Mouse (Mus musculus) retina, adult 2 months (tissue): Measurements from ENCODE around the gene Nub1.

ENCODE experiments used
- DNase-seq: peaks from one replicate; pipeline ENCODE4 v3.0.0-alpha.2; 2012; ENCODE audit warnings: low read depth, low spot score

Nub1 gene

DNA sequence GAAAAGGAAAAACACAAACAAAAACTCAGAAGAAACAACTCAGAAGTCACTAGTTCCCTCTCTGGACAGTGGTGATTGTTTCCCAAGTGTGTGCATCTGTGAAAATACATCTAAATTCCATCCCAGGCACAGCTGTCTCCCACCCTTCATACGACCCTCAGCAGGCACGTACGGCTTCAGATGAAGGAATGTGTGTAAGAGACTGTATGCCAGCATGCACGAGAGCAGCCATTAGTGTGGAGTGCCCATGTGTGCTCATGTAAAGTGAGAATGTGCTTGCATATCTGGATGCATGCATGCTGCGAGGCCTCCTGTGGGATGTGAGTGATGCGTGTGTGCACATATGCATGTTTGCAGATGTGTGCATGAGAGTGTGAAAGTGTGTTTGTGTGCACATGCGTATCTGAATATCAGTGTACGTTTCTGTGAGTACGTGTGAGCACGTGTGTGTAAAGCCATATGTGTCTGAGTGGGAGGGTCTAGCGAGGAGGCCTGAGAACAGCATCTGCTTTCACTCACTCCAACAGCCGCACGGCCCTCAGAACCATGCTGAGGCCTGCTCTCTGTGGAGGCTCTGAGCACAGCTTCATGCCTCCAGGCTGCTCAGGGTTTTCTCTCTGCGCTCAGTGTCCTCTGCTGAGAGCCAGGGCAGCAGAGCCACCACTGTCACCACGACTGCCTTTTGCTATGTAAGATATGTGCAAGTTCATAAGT, 56.0 kb downstream of the Nub1 start:
- no peak for DNase-seq

DNA sequence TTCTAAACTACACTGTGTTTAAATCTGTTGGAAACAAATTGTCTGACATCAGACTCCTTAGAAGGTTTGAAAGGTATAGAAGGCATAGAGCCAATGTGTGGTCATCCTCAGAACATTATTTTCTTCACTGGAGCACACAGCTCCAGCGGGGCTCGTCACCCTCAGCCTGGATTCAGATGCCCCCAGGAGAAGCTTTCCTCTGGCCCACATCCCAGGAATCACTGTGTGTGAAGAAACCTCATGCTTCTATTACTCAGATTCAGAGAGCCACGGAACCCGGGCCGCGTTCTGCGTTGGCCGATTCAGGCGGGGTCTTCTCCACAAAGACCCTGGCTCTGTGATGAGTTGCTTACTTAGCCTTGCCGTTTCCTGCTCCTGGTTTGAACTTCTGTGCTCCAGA, 58.6 kb downstream of the Nub1 start:
- no peak for DNase-seq

DNA sequence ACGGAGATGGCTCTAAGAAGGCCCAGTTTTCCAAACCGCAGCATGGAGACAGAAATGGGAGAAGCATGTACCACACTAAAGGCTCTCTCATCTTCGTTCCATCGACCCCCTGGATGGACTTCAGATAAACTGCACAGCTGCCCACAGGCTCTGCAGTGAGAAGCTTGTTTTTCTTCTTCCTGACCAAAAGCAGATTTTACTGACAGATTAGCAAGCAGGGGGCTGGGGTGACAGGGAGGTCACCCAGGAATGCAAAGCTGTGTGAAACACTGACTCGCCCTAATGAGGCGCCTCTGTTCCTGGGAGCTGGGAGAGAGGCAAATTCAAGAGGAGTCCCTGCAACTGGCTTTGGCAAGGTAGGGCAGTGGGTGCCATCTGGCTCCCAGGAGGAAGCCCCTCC, 62.2 kb downstream of the Nub1 start:
- no peak for DNase-seq

DNA sequence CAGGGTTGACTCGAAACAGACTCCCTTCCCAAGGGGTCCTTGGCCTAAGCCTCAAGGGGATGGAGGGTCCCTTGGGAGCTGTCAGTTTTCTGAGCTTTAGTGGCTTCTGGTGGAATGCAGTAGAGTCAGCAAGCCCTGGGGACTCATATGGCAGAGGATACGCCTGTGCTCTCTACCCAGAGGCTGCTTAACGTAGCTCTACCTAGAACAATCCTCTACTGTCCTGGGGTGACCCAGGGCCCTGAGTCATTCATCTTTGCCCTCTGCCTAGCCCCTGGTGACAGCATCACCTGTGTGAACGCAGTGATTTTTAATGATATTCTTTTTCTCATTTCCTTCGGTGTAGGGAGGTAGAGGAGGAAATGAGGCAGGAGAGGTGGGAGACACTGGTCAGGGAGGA, 64.4 kb downstream of the Nub1 start:
- no peak for DNase-seq

DNA sequence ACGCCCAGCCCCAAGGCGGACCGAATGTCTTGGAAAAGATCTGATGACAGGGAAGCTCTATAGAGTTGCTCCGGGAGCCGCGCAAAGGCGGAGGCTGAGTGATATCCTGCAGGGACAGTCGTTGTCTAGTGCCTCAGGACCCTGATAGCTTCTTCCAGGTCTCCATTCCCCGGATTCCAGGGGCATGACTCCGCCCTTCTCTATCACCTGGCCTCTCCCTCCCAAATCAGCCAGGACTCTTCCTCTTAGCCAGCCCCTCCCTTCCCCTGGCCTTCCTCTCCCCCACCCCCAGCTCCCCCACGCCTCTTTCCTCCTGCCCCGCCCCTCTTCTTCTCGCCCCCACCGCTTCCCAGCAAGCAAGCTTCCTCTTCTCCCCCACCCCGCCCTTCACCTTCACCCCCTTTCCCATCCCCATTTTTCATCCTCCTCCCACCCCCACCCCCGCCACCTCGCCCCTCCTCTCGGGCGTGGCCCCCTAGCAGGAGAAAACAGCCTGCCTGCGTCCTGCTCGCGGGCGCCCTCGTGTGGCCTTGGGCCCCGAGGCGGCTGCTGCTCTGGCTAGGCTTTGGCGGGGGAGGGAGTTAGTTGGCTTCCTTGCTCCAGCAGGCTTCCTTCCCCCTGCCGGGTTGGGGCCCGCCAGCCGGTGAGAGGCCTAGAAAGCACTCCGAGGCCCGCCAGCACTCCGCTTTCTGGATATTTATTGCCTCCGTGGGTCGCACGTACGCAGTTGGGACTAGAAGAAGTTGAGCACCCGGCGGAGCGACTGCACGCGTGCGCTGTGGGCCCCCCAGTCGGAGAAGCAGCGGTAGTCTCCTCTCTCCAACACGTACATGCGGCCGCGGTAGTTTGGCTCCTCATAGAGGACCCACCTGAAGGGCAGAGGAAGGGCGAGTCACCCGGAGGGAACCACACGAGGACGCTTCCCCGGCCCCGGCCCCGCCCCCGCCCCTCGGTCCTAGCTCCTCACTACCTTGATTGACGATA, 65.3 kb downstream of the Nub1 start:
- peak; percentile 64 for DNase-seq

DNA sequence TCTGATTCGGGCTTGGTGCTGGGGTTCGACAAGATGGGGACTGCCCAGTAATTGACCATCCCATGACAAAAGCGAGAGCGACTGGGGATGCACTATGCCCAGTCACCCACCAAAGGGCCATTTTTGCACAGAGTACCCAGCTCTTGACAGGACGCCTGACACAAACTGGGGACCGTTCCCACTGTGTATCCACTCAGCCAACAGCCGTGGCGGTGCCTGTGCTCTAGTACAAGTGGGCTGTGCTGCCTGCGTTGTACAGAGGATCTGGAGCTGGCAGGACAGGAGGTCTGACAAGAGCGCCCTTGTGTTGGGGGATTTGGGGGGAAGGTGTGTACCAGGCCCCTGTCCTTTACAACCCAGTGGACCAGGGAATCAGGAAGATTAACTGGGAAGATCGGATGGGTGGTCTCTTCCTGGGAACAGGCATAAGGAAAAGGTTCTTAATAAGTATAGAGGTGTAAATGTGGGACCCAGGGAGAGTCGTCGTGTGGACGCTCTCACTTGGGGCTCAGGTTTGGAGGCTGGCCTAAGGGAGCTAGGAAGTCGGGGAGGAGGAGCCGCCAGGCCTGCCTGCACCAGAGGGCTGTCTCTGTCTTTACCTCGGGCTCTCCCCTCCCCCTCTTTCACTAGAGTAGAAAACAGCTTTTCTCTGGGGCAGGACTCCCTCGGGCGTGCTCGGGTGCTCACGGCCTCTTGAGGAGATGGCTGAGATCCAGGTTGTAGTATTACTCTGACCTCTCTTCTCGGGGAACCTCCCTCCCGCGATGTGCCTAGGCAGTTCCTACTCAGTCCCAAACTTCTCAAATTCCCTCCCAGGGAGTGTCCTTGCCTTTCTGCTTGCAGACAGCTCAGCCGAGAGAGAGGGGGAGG, 66.2 kb downstream of the Nub1 start:
- no peak for DNase-seq

DNA sequence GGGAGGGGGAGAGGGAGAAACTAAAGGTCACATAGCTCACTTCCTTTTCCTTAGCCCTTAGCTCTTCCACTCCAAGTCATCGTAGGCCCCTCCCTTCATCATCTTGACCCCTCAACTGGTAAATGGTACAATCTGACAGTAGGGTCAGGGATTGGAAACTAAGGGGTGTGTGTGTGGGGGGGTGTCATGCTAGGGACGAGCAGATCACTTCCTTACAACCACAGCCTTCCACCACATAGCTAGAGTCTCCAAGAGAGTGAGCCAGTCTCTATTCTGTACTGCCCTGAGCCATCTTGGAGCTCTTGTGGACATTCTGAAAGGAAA, 66.8 kb downstream of the Nub1 start:
- no peak for DNase-seq

DNA sequence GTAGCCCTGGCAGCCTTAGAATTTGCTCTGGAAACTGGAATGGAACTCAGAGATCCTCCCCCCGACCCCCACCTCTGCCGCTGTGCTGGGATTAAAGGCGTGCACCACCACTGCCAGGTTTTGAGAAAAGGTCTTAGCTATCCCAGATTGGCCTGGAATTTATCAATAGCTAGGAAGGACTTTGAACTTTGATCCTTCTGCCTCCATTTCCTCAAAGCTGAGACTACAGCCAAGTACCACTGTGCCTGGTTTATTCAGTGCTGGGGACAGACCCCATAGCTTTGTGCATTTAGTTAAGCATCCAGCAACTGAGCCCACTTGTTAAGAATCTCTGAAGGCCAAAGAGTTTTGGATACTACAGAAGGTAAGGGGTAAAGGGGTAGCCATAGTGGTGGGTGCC, 71.6 kb downstream of the Nub1 start:
- no peak for DNase-seq

DNA sequence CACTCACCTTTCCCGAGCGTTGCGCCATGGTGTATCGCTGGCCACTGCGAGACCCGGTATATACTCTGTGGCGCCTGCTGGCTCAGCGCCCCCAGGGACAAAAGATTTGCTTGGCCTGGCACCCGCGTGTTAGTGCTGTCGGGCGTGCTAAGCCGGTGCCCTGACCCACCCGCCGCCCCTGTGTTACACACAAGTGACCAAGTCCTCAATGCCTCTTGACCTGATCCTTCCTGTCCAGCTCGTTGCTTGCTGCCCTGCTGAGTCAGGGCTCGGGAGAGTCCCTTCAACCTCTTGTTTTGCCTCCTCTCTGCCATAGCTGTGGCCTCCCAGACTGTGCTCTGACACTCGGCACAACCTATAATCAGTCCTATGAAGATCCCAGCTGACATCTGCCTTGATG, 72.5 kb downstream of the Nub1 start, which contains the start of gene Crygn:
Gene Crygn, minus strand, starts transcription at position 193 of the 400 bp plus-strand sequence.
- DNase-seq: no peak
